Mouse (Mus musculus): ENCODE measurements around the gene Polr3a.

The Polr3a gene

GRCm38 (mm10) chr14:24486773-24487227 lies at the start of gene Polr3a, which contains the start of gene Rps24:
Gene Polr3a, minus strand, starts transcription at chr14:24487058.
Gene Rps24, plus strand, starts transcription at chr14:24487125.
- DNase-seq (ENCODE audit: low spot score): peak; percentile 97

DNA sequence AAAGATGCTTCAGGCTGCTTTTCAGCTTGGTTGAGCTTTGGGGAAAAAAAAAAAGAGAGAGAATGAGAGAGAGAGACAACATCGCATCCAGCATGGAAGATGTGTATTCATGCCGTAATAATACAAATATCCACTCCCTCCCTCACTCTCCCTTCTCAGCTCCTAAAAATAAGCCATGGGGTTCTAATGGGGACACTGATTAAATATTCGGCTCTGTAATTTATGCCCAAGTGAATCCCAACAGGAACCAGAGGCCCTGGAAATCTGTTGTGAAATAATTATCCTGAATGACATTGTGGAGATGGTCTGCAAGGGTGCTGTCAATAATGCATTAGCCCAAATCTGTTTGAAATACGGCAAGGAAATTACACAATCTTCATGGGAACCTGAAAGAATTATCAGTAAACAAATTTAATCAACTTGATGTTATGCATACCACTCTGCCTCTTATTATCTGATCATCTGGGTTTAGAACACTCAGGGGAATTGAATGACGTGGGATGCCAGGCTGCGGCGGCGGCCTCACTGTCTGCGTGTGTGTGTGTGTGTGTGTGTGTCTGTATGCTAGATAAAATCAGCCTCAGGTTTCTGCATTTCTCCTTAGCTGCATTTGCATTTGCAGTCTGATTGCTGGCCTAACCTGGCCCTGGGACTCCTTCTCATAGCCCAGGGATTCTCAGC lies 48.1 kb upstream of the Polr3a start:
- DNase-seq (ENCODE audit: low spot score): no peak

DNA sequence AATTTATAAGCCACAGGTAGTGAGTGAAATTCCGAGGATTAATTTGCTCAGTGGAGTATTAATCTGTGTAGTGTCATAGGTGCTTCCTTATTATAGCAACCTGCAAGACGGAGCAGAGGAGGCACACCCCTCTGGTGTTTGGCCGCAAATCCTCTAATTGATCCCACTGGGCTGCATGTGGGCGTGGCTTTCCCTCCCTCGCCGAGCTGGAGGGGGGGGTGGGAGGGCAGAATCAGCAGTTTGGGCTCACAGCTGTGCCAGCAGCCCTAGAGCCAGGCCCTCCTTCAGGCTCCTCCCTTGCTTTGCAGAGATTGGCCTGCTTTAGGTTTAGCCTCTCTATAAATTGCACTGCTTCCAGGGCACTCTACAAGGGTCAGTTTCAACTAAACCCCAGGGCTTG lies 43.4 kb upstream of the Polr3a start:
- peak; percentile 67 for DNase-seq (ENCODE audit: low spot score)

DNA sequence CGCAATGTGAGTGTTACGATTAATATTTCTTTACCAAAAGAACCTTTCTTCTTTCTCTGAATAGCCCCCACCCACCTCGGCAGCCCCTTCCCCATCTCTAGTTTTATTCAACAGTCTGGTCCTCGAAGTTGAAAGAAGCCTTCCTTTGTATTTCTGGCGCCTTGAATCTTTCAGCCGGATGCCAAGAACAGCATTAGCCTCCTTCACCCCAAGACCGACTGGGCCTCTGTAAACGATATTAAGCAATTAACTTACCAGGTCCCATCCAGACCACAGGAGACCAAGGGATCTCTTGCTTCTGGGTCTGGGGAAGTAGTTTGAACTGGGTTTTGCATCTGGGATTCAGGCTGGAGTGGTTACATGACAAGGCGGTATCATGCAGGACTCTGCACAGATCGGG lies 39.6 kb upstream of the Polr3a start:
- DNase-seq (ENCODE audit: low spot score): no peak

GRCm38 (mm10) chr14:24525677-24526415 lies 39.0 kb upstream of the Polr3a start:
- DNase-seq (ENCODE audit: low spot score): no peak

GRCm38 (mm10) chr14:24525137-24525536 lies 38.3 kb upstream of the Polr3a start:
- no peak for DNase-seq (ENCODE audit: low spot score)

DNA sequence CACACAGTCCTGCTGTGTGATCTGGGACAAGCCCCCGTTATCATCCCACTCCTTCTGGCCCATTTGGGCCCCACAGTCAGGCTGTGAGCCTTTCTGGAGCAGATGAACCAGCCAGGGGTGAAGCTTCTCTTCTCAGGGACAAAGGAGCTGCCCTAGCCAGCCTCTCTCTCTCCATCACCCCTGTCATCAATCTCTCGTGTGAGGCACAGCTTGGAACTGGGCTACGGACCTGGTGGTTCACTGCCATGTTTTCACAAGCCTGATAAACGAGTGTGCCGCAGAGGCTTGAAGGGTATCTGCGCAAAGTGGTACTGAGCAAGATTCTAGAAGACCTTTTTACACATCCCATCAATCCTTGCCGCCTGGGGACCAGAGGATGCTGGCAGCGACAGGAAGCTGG lies 34.7 kb upstream of the Polr3a start:
- DNase-seq (ENCODE audit: low spot score): no peak

- DNase-seq (ENCODE audit: low spot score): no peak
These were observed 25.8 kb upstream of the Polr3a start for GRCm38 (mm10) chr14:24512527-24513161.

- DNase-seq (ENCODE audit: low spot score): no peak
These were observed 23.8 kb upstream of the Polr3a start for GRCm38 (mm10) chr14:24510679-24511078.

- no peak for DNase-seq (ENCODE audit: low spot score)
These were observed 23.4 kb upstream of the Polr3a start for GRCm38 (mm10) chr14:24510218-24510617.

DNA sequence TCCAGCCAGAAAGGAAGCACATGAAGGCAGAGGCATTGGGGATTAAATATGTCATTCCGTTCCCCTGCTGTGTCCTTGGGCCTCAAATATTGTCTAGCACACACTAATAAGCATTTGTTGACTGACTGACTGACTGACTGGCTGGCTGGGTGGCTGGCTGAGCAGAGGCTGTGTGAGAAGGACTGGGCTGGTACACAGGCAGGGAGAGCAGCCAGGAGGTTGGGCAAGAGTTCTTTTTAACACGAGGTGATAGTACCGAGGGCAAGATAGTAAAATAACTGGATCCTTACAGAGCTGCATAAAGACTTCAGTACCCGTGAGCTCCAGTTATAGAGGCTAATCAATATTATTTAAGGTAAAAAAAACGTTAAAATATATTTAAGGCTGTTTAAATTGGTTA lies 22.7 kb upstream of the Polr3a start:
- no peak for DNase-seq (ENCODE audit: low spot score)

DNA sequence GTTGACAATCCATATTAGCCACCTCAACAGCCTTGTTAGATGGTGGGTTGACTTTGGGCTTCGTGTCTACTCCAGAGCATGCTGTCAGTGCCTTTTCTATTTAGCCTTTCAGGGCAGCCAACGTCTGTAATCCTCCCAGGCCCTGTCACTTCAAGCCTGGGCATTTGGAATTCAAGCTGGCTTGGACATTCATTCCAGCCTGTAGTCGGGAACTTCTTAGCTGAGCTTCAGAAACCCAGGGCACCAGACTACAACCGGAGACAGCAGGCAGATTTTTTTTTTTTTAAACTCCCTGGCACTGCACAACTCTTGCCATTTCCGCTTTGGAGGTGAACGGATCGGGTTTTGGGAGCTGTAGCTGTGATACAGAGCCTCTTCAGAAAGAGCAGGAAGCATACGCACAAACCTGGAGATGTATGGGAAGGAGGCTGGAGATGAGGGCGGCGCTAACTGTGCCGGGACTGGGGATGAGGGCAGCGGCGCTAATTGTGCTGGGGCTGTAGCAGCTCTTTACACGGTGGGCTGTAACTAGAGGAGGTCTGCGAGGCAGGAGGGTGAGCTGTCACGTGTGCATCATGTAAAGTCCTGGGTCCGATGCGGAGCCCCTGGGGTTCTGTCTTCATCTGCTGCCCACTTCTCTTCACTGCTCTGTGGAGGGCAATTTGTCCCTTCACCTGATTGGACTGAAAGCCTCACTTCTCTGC lies 21.4 kb upstream of the Polr3a start:
- DNase-seq (ENCODE audit: low spot score): peak; percentile 46

- peak; percentile 36 for DNase-seq (ENCODE audit: low spot score)
These were observed 20.7 kb upstream of the Polr3a start for GRCm38 (mm10) chr14:24507452-24508069.

GRCm38 (mm10) chr14:24501256-24501655 lies 14.4 kb upstream of the Polr3a start:
- DNase-seq (ENCODE audit: low spot score): no peak

GRCm38 (mm10) chr14:24500845-24501186 lies 14.0 kb upstream of the Polr3a start:
- DNase-seq (ENCODE audit: low spot score): no peak

- DNase-seq (ENCODE audit: low spot score): peak; percentile 96
These were observed 13.4 kb upstream of the Polr3a start for GRCm38 (mm10) chr14:24500091-24500844.

DNA sequence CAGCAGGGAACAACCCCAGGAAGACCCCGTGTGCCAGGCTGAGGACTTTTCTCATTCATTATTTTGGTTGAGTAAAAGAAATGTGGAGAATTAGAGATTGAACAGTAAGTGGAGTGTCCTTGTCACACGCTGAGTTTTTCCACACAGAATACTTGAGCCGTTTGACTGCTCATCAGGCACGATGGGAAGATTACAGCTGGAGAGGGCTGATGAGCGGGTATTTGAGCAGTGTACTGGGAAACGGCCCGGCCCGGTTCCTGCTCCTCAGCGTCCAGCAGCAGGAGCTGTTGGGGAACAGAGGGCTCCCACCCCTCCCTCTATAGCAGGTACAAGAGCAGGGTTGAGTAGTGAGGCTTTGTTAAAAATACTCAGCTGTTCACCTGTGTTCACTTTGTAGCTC lies 12.6 kb upstream of the Polr3a start:
- DNase-seq (ENCODE audit: low spot score): no peak

DNA sequence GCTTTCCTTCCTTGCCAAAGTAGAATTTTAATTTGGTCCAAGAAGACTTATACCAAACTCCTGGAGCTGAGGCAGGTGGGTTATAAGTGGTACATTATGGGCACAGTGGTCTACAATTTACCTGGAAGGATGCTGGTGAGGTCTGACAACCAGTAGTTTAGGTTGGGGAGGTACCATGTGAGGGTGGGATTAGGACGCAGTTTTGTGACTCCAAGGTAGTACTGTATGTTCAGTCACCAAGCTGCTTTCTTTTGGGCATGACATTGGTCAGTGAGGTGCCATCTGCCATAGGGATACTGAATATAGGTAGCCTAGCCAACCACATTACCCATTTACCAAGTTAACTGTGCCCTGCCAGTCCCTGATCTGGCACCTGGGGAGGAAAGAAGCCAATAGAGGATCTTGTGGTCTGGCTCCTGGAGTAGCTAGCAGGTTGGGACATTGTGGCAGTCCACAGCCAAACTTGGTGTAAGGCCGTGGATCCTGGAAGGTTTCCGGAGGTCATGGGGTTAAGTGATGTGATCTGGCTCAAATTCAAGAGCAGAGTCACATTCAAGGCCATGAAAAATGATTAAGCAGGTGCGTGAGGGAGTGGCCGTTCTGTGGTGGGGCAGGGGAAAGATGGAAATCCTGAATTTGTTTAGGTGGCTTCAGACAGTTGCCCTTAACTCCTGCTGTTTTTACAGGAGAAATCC lies 11.8 kb upstream of the Polr3a start:
- no peak for DNase-seq (ENCODE audit: low spot score)

DNA sequence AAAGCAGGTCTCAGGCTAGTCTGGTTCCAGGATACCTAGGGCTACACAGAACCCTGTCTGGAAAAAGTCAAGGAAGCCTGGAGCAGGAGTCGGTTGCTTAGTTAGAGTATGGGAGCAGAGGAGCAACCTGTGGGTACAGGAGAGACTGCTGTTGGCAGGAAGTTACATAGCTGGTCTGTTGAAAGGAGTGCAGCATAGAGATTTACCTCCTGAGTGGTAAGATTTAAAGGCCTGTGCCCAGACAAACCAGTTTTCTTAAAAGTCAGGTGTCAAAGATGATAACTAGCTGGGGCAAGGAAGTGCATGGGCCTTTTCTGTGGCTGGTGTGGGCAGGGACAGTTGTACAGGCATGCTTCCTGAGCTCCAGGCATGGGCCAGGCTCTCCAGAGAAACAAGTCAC lies 10.6 kb upstream of the Polr3a start:
- no peak for DNase-seq (ENCODE audit: low spot score)

DNA sequence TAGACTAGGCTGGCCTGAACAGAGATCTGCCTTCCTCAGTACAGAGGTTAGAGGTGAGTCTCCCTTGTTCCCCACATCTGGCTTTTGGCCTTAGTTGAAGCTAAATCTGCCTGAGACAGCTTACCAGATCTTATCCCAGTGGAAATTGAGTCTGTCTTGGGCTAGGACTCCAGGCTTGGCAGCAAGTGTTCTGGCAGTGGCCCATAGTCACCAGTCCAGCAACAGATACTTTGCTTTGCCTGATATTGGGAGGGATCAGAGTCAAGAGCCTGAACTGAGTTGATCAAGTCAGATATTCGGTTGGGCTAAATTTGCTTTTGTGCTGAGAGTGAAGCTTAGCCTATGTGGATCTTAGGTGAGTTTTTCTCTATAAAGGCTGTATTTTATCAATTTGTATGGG lies 9.6 kb upstream of the Polr3a start:
- no peak for DNase-seq (ENCODE audit: low spot score)

DNA sequence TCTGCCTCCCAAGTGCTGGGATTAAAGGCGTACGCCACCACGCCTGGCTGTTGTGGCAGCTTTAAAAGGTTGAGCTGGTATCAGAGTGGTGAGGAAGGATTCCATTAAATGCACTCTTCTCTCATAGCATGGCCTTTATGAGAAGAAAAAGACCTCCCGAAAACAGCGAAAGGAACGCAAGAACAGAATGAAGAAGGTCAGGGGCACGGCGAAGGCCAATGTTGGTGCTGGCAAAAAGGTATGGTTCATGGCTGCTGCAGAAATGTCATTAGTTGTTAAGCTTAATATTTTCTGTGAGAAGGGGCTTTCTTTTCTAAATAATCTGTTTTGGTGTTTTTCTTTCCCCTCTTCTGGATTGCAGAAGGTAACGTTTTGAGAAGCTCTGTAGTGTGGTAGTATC lies 6.4 kb upstream of the Polr3a start:
- DNase-seq (ENCODE audit: low spot score): no peak

Data from embryo, embryonic 10.5 days (tissue).